Comparison of ENCODE assay signal across 19 mouse cellular contexts in the genomic region with DNA sequence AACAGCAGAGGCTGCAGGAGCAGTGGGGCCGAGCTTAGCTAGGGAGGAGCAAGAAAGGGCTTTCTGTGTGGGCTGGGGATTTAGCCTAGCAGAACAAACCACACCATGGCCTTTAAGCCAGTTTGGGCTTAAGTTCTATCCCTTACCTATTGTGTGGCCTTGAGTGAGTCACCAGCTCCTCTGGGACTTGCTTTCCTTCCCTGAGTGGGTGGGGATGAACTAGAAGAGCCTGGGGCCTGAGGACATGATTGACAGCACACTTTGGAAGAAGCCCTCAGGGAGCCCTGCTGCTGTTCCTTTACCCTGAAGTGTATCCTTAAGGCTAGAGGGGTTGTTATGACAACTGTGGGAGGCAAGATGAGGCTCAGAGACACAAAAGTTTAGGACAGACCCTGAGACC.
DNase-seq lines count a peak whose midpoint lies in the region; ATAC-seq and TF ChIP-seq lines count a peak whose summit lies in the region.
"Had no signal": no experiment of that assay in that cellular context is flagged by ENCODE, and none has a peak within 500 bp of the region (broad histone marks: within the 10 kb centered on the region; RNA-seq: fewer than 3 reads in every experiment).

No protein-coding gene starts in this region.

- 57% methylated on average over 1 of the region's 1 CpGs for WGBS in heart, embryonic 12.5 days
- WGBS in intestine, embryonic 16.5 days: 45% methylated on average over 1 of the region's 1 CpGs

- no peak overlapping the region for H3K9ac ChIP-seq in heart, embryonic 12.5 days
- H3K9ac ChIP-seq in intestine, embryonic 16.5 days (ENCODE audit: low read depth, low read length): no peak overlapping the region
- H3K9ac ChIP-seq: forebrain, embryonic 15.5 days; hindbrain, embryonic 12.5 days; neural tube, embryonic 15.5 days had no signal

- H3K4me3 ChIP-seq in heart, embryonic 12.5 days: no peak overlapping the region
- no peak overlapping the region for H3K4me3 ChIP-seq in brown adipose tissue, adult 24 weeks (ENCODE audit: insufficient read depth, low read depth, low read length)
- no peak overlapping the region for H3K4me3 ChIP-seq in intestine, embryonic 16.5 days (ENCODE audit: low read length)
- H3K4me3 ChIP-seq in layer of hippocampus, adult 2 months: no peak overlapping the region
- H3K4me3 ChIP-seq: forebrain, embryonic 15.5 days; hindbrain, embryonic 12.5 days; midbrain, embryonic 10.5 days; neural tube, embryonic 15.5 days had no signal

- no peaks in the 10 kb centered on the region for H3K9me3 ChIP-seq in heart, embryonic 12.5 days (replicated peaks)
- H3K9me3 ChIP-seq in intestine, embryonic 16.5 days (ENCODE audit: control insufficient read depth, low read length): no peaks in the 10 kb centered on the region
- H3K9me3 ChIP-seq: forebrain, embryonic 15.5 days; hindbrain, embryonic 12.5 days; midbrain, embryonic 10.5 days; neural tube, embryonic 15.5 days had no signal

- peaks cover 59% of the 10 kb centered on the region for H3K27me3 ChIP-seq in heart, embryonic 12.5 days (replicated peaks)
- no peaks in the 10 kb centered on the region for H3K27me3 ChIP-seq in intestine, embryonic 16.5 days (replicated peaks; ENCODE audit: control insufficient read depth, insufficient read depth, low read length)
- H3K27me3 ChIP-seq: forebrain, embryonic 15.5 days; hindbrain, embryonic 12.5 days; neural tube, embryonic 15.5 days had no signal

- DNase-seq in heart, adult 8-10 months (ENCODE audit: low spot score): peak; percentile 65
- DNase-seq in 3134 (ENCODE audit: extremely low read depth, insufficient read length, low spot score): peak; percentile 73
- peak; percentile 54 for DNase-seq in Muller cell, postnatal 12 days (ENCODE audit: inconsistent ontology term)
- DNase-seq in layer of hippocampus, adult 2 months (ENCODE audit: low spot score in 2 of 2): no peak
- no peak for DNase-seq in testis, postnatal 14 days (ENCODE audit: low spot score)
- DNase-seq: cerebellum, adult 8-10 months; cerebellum, postnatal 36 days; gastrocnemius, postnatal 14 days; kidney, adult 2 months; lung, postnatal 10 days; thymus, postnatal 14 days had no signal

- no peak overlapping the region for H3K27ac ChIP-seq in heart, embryonic 12.5 days (ENCODE audit: poor library complexity, severe bottlenecking)
- H3K27ac ChIP-seq in brown adipose tissue, adult 24 weeks (replicated peaks; ENCODE audit: low read depth, low read length): peak overlapping the region; percentile 84
- no peak overlapping the region for H3K27ac ChIP-seq in intestine, embryonic 16.5 days (ENCODE audit: low read length)
- H3K27ac ChIP-seq in layer of hippocampus, adult 2 months: no peak overlapping the region
- H3K27ac ChIP-seq: forebrain, embryonic 15.5 days; hindbrain, embryonic 12.5 days; kidney, postnatal 0 days; midbrain, embryonic 10.5 days; neural tube, embryonic 15.5 days had no signal

- H3K4me1 ChIP-seq in heart, embryonic 12.5 days (replicated peaks): peaks cover 64% of the 10 kb centered on the region
- H3K4me1 ChIP-seq in brown adipose tissue, adult 24 weeks (ENCODE audit: control insufficient read depth, insufficient read depth, insufficient read length, low read length): peaks cover 32% of the 10 kb centered on the region
- peaks cover 33% of the 10 kb centered on the region for H3K4me1 ChIP-seq in intestine, embryonic 16.5 days (ENCODE audit: control insufficient read depth, insufficient read depth, low read length)

- H3K36me3 ChIP-seq in heart, embryonic 12.5 days: peaks cover 22% of the 10 kb centered on the region
- 0 out of 2 replicates have a peak, but pooled peaks cover 3% of the 10 kb centered on the region for H3K36me3 ChIP-seq in intestine, embryonic 16.5 days (ENCODE audit: control insufficient read depth, insufficient read depth, low read length)

- no peak for ATAC-seq in heart, embryonic 12.5 days (ENCODE audit: insufficient number of reproducible peaks, low FRiP score)
- ATAC-seq in intestine, embryonic 16.5 days: no peak
- ATAC-seq: forebrain, embryonic 15.5 days had no signal

- H3K4me2 ChIP-seq in heart, embryonic 12.5 days: no peak overlapping the region
- H3K4me2 ChIP-seq in intestine, embryonic 16.5 days (ENCODE audit: low read depth, low read length): no peak overlapping the region
- H3K4me2 ChIP-seq: forebrain, embryonic 15.5 days; hindbrain, embryonic 12.5 days; neural tube, embryonic 15.5 days had no signal

- TF ChIP-seq CTCF in layer of hippocampus, adult 2 months (conservative IDR thresholded peaks at IDR 0.05): no peak

Comparison
In these comparisons a context has a peak if more than half of its experiments do, and no peak if none do; other contexts are left out.
1. DNase-seq: peak in heart, adult 8-10 months (single experiment), 3134 (single experiment) and Muller cell, postnatal 12 days (single experiment); none in layer of hippocampus, adult 2 months (0 of 2) and testis, postnatal 14 days (single experiment).